26 mouse cellular contexts compared by ENCODE assay signal in the genomic region with DNA sequence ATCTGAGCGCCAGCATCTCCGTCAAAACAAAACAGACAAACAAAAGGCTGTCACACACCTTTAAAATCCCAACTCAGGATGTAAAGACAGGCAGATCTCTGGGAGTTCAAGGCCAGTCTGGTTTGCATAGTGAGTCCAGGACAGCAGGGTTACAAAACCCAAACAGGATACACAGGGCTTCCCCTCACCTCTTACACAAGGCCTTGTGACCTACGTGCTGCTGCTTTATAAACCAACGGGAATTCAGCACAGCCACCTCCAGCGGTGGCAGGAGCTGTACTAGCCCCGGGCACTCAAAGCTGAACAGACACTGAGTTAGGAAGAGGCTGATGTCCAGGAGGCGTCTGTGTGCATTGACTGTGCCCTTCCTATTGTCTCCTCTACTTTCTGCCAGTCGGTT. TPM values are rescaled to one million over a fixed set of nuclear protein-coding genes. Genes with fewer than 3 reads are reported as not detected.
A peak's percentile ranks its signal among the peaks of the same experiment; 100 is the strongest.
DNase-seq lines count a peak whose midpoint lies in the region; ATAC-seq lines count a peak whose summit lies in the region.
"Had no signal": no experiment of that assay in that cellular context is flagged by ENCODE, and none has a peak within 500 bp of the region (broad histone marks: within the 10 kb centered on the region; RNA-seq: fewer than 3 reads in every experiment).

No protein-coding gene starts in this region.

- no peaks in the 10 kb centered on the region for H3K36me3 ChIP-seq in heart, embryonic 13.5 days
- H3K36me3 ChIP-seq in midbrain, embryonic 11.5 days (ENCODE audit: control insufficient read depth, insufficient read depth, low read length), result no peaks in the 10 kb centered on the region
- H3K36me3 ChIP-seq in midbrain, embryonic 14.5 days (ENCODE audit: control insufficient read depth, insufficient read depth, low read length), result no peaks in the 10 kb centered on the region
- H3K36me3 ChIP-seq: embryonic facial prominence, embryonic 15.5 days; forebrain, embryonic 10.5 days; hindbrain, embryonic 13.5 days had no signal

- no peak overlapping the region for H3K27ac ChIP-seq in heart, embryonic 13.5 days (replicated peaks)
- no peak overlapping the region for H3K27ac ChIP-seq in midbrain, embryonic 11.5 days (ENCODE audit: low read depth, low read length)
- no peak overlapping the region for H3K27ac ChIP-seq in midbrain, embryonic 14.5 days (replicated peaks; ENCODE audit: low read depth, low read length)
- H3K27ac ChIP-seq: embryonic facial prominence, embryonic 15.5 days; forebrain, embryonic 10.5 days; gastrocnemius, adult 2 months; hindbrain, embryonic 13.5 days; hindbrain, postnatal 0 days had no signal

- 38% methylated on average over 8 of the region's 8 CpGs for WGBS in heart, embryonic 13.5 days
- 40% methylated on average over 8 of the region's 8 CpGs for WGBS in midbrain, embryonic 11.5 days
- 33% methylated on average over 8 of the region's 8 CpGs for WGBS in midbrain, embryonic 14.5 days

- H3K4me3 ChIP-seq in heart, embryonic 13.5 days, result no peak overlapping the region
- no peak overlapping the region for H3K4me3 ChIP-seq in midbrain, embryonic 11.5 days (ENCODE audit: low read depth, low read length)
- no peak overlapping the region for H3K4me3 ChIP-seq in midbrain, embryonic 14.5 days (replicated peaks; ENCODE audit: low read depth, low read length)
- H3K4me3 ChIP-seq: embryonic facial prominence, embryonic 15.5 days; erythroblast, embryonic 14.5 days; forebrain, embryonic 10.5 days; gastrocnemius, adult 2 months; hindbrain, embryonic 13.5 days had no signal

- H3K9ac ChIP-seq in heart, embryonic 13.5 days, result peak overlapping the region; percentile 15; the same call in 1 of the 2 replicates
- no peak overlapping the region for H3K9ac ChIP-seq in midbrain, embryonic 11.5 days (ENCODE audit: low read length)
- H3K9ac ChIP-seq in midbrain, embryonic 14.5 days (replicated peaks; ENCODE audit: low read length), result no peak overlapping the region
- H3K9ac ChIP-seq: embryonic facial prominence, embryonic 15.5 days; hindbrain, embryonic 13.5 days had no signal

- H3K4me2 ChIP-seq in heart, embryonic 13.5 days, result no peak overlapping the region
- no peak overlapping the region for H3K4me2 ChIP-seq in midbrain, embryonic 11.5 days
- H3K4me2 ChIP-seq in midbrain, embryonic 14.5 days (ENCODE audit: low read length), result no peak overlapping the region
- H3K4me2 ChIP-seq: embryonic facial prominence, embryonic 15.5 days; hindbrain, embryonic 13.5 days had no signal

- peaks cover 30% of the 10 kb centered on the region for H3K27me3 ChIP-seq in heart, embryonic 13.5 days (replicated peaks)
- no peaks in the 10 kb centered on the region for H3K27me3 ChIP-seq in midbrain, embryonic 11.5 days (ENCODE audit: control insufficient read depth, insufficient read depth, low read length)
- H3K27me3 ChIP-seq in midbrain, embryonic 14.5 days (ENCODE audit: control insufficient read depth, insufficient read depth, low read length), result no peaks in the 10 kb centered on the region
- H3K27me3 ChIP-seq: embryonic facial prominence, embryonic 15.5 days had no signal

- intact Hi-C loops in heart, postnatal 25 days (cut with DNase I), result no loop called here

- no peak for DNase-seq in heart, postnatal 25 days (ENCODE audit: low spot score)
- peak; percentile 61 for DNase-seq in midbrain, embryonic 11.5 days (ENCODE audit: low spot score, missing footprints)
- no peak for DNase-seq in midbrain, embryonic 14.5 days
- DNase-seq in right cerebral cortex, postnatal 14 days, result no peak
- no peak for DNase-seq in adrenal gland, adult 2 months
- DNase-seq in testis, postnatal 14 days (ENCODE audit: low spot score), result no peak
- DNase-seq: adrenal gland, postnatal 14 days; cerebellum, adult 18-20 months; cerebellum, adult 9-11 months; cerebellum, postnatal 36 days; gastrocnemius, adult 2 months; gastrocnemius, postnatal 25 days; heart, adult 11 months; heart, postnatal 10 days had no signal

- H3K9me3 ChIP-seq in heart, embryonic 13.5 days, result no peaks in the 10 kb centered on the region
- no peaks in the 10 kb centered on the region for H3K9me3 ChIP-seq in midbrain, embryonic 11.5 days (ENCODE audit: control insufficient read depth, low read length)
- no peaks in the 10 kb centered on the region for H3K9me3 ChIP-seq in midbrain, embryonic 14.5 days (ENCODE audit: control insufficient read depth, low read length)
- H3K9me3 ChIP-seq: embryonic facial prominence, embryonic 15.5 days; forebrain, embryonic 10.5 days; hindbrain, embryonic 13.5 days had no signal

- H3K4me1 ChIP-seq in heart, embryonic 13.5 days, result peaks cover 10% of the 10 kb centered on the region
- peaks cover 7% of the 10 kb centered on the region; the same call in 1 of the 2 replicates for H3K4me1 ChIP-seq in midbrain, embryonic 11.5 days (ENCODE audit: control insufficient read depth, insufficient read depth, low read length)
- H3K4me1 ChIP-seq in midbrain, embryonic 14.5 days (ENCODE audit: control insufficient read depth, insufficient read depth, low read length), result no peaks in the 10 kb centered on the region

- no peak for ATAC-seq in heart, embryonic 13.5 days (ENCODE audit: extremely low read depth, insufficient number of reproducible peaks, low FRiP score, low TSS enrichment)
- no peak for ATAC-seq in midbrain, embryonic 11.5 days (ENCODE audit: low FRiP score)
- ATAC-seq in midbrain, embryonic 14.5 days (ENCODE audit: low FRiP score, low TSS enrichment), result no peak
- ATAC-seq in granulocyte monocyte progenitor cell, adult 5-6 weeks (replicated peaks; ENCODE audit: poor library complexity, severe bottlenecking), result peak; percentile 79
- ATAC-seq: forebrain, embryonic 14.5 days; hindbrain, postnatal 0 days had no signal

RNA-seq across cellular contexts. Expression of gene Ttc24, which starts 0.7 kb away (rescaled TPM):
- not detected in 2 replicates for polyA plus RNA-seq in heart, embryonic 13.5 days (2015; fragmentation: Nextera tagmentation; extraction: Ambion mirVana)
- not detected for total RNA-seq in heart, postnatal 25 days (2021)
- not detected in 2 replicates for polyA plus RNA-seq in midbrain, embryonic 11.5 days (2014; fragmentation: Nextera tagmentation; extraction: Ambion mirVana)
- polyA plus RNA-seq in midbrain, embryonic 14.5 days (2014; fragmentation: Nextera tagmentation; extraction: Ambion mirVana), result not detected in 2 replicates
- not detected in 2 replicates for total RNA-seq in granulocyte monocyte progenitor cell, adult 5-6 weeks (2014; fragmentation: Nextera tagmentation)
- not detected in 2 replicates for total RNA-seq in granulocyte monocyte progenitor cell, adult 5-6 weeks (2017)
- not detected for total RNA-seq in adrenal gland, adult 2 months (2021)
- not detected in 2 replicates for polyA plus RNA-seq in adrenal gland, adult 2 months (2012; rRNA removed)
- total RNA-seq: adrenal gland, postnatal 14 days; CH12.LX; ES-E14; gastrocnemius, adult 2 months; gastrocnemius, postnatal 25 days; heart, postnatal 10 days; hematopoietic stem cell, adult 5-6 weeks; hindbrain, postnatal 0 days had no signal
- polyA plus RNA-seq: erythroblast, embryonic 14.5 days; forebrain, embryonic 10.5 days; forebrain, embryonic 14.5 days; heart, embryonic 14.5 days; hindbrain, embryonic 13.5 days; hindbrain, postnatal 0 days had no signal

RNA-seq across cellular contexts. Expression of gene Iqgap3, which starts 4.3 kb away (rescaled TPM):
- 22.7 and 24.2 TPM in 2 replicates for polyA plus RNA-seq in heart, embryonic 13.5 days (2015; fragmentation: Nextera tagmentation; extraction: Ambion mirVana)
- total RNA-seq in heart, postnatal 25 days (2021), result 1 to 10 TPM in 1 of 2 experiments, under 1 TPM in 1; 0.75 to 1.0 TPM
- polyA plus RNA-seq in midbrain, embryonic 11.5 days (2014; fragmentation: Nextera tagmentation; extraction: Ambion mirVana), result 15.0 and 16.5 TPM in 2 replicates
- 2.7 and 3.5 TPM in 2 replicates for polyA plus RNA-seq in midbrain, embryonic 14.5 days (2014; fragmentation: Nextera tagmentation; extraction: Ambion mirVana)
- total RNA-seq in granulocyte monocyte progenitor cell, adult 5-6 weeks (2014; fragmentation: Nextera tagmentation), result 5.9 and 9.9 TPM in 2 replicates
- total RNA-seq in granulocyte monocyte progenitor cell, adult 5-6 weeks (2017), result 19.5 and 19.9 TPM in 2 replicates
- total RNA-seq in adrenal gland, adult 2 months (2021), result 1 to 10 TPM in 1 of 2 experiments, under 1 TPM in 1; 0.69 to 1.1 TPM
- 3.0 and 3.6 TPM in 2 replicates for polyA plus RNA-seq in adrenal gland, adult 2 months (2012; rRNA removed)

RNA-seq across cellular contexts. Expression of gene Naxe, which starts 19.1 kb away (rescaled TPM):
- polyA plus RNA-seq in heart, embryonic 13.5 days (2015; fragmentation: Nextera tagmentation; extraction: Ambion mirVana), result 144 and 156 TPM in 2 replicates
- 10 to 100 TPM; 64.1 to 71.5 TPM for total RNA-seq in heart, postnatal 25 days (2021)
- 126 and 128 TPM in 2 replicates for polyA plus RNA-seq in midbrain, embryonic 11.5 days (2014; fragmentation: Nextera tagmentation; extraction: Ambion mirVana)
- 150 and 172 TPM in 2 replicates for polyA plus RNA-seq in midbrain, embryonic 14.5 days (2014; fragmentation: Nextera tagmentation; extraction: Ambion mirVana)
- total RNA-seq in granulocyte monocyte progenitor cell, adult 5-6 weeks (2014; fragmentation: Nextera tagmentation), result 73.8 and 84.3 TPM in 2 replicates
- total RNA-seq in granulocyte monocyte progenitor cell, adult 5-6 weeks (2017), result 34.3 and 36.1 TPM in 2 replicates
- 100 to 1,000 TPM; 142 to 155 TPM for total RNA-seq in adrenal gland, adult 2 months (2021)
- polyA plus RNA-seq in adrenal gland, adult 2 months (2012; rRNA removed), result 79.6 and 113 TPM in 2 replicates

RNA-seq across cellular contexts. Expression of gene Gpatch4, which starts 34.5 kb away (rescaled TPM):
- polyA plus RNA-seq in heart, embryonic 13.5 days (2015; fragmentation: Nextera tagmentation; extraction: Ambion mirVana), result 18.7 and 20.9 TPM in 2 replicates
- 10 to 100 TPM in 1 of 2 experiments, 1 to 10 TPM in 1; 7.8 to 10.2 TPM for total RNA-seq in heart, postnatal 25 days (2021)
- polyA plus RNA-seq in midbrain, embryonic 11.5 days (2014; fragmentation: Nextera tagmentation; extraction: Ambion mirVana), result 31.8 and 32.9 TPM in 2 replicates
- polyA plus RNA-seq in midbrain, embryonic 14.5 days (2014; fragmentation: Nextera tagmentation; extraction: Ambion mirVana), result 22.9 and 30.3 TPM in 2 replicates
- total RNA-seq in granulocyte monocyte progenitor cell, adult 5-6 weeks (2014; fragmentation: Nextera tagmentation), result 45.8 and 50.5 TPM in 2 replicates
- total RNA-seq in granulocyte monocyte progenitor cell, adult 5-6 weeks (2017), result 39.6 and 40.8 TPM in 2 replicates
- total RNA-seq in adrenal gland, adult 2 months (2021), result 10 to 100 TPM; 13.9 to 16.6 TPM
- polyA plus RNA-seq in adrenal gland, adult 2 months (2012; rRNA removed), result 2.3 and 3.5 TPM in 2 replicates

RNA-seq across cellular contexts. Expression of gene Hapln2, which starts 50.1 kb away (rescaled TPM):
- polyA plus RNA-seq in heart, embryonic 13.5 days (2015; fragmentation: Nextera tagmentation; extraction: Ambion mirVana), result not detected in 2 replicates
- total RNA-seq in heart, postnatal 25 days (2021), result not detected
- 0.11 TPM in 1 of 2 replicates, not detected in the other for polyA plus RNA-seq in midbrain, embryonic 11.5 days (2014; fragmentation: Nextera tagmentation; extraction: Ambion mirVana)
- polyA plus RNA-seq in midbrain, embryonic 14.5 days (2014; fragmentation: Nextera tagmentation; extraction: Ambion mirVana), result 0.47 and 0.57 TPM in 2 replicates
- not detected in 2 replicates for total RNA-seq in granulocyte monocyte progenitor cell, adult 5-6 weeks (2014; fragmentation: Nextera tagmentation)
- total RNA-seq in granulocyte monocyte progenitor cell, adult 5-6 weeks (2017), result not detected in 2 replicates
- total RNA-seq in adrenal gland, adult 2 months (2021), result not detected
- 0.65 TPM in 1 of 2 replicates, not detected in the other for polyA plus RNA-seq in adrenal gland, adult 2 months (2012; rRNA removed)
- total RNA-seq: adrenal gland, postnatal 14 days; CH12.LX; ES-E14; gastrocnemius, adult 2 months; gastrocnemius, postnatal 25 days; heart, postnatal 10 days; hematopoietic stem cell, adult 5-6 weeks had no signal
- polyA plus RNA-seq: erythroblast, embryonic 14.5 days; forebrain, embryonic 10.5 days; forebrain, embryonic 14.5 days had no signal
